Mouse (Mus musculus): ENCODE data around the gene Wdr82. TPM values are rescaled to one million over a fixed set of nuclear protein-coding genes. Genes with fewer than 3 reads are reported as not detected.

Wdr82 gene
- total and polyA plus RNA-seq, 2 experiments from 2014 or later, result 14.3 to 122 TPM

GRCm38 (mm10) chr9:106171346-106172158, 824 bp downstream of the Wdr82 start:
- Histone ChIP-seq H3K27ac (ENCODE audit: low read depth) (peak overlapping the region; percentile 99), H3K4me3 (ENCODE audit: low read depth, low read length) (peak overlapping the region; percentile 88), H3K27me3 (ENCODE audit: control insufficient read depth, insufficient read depth, low read length) (no peaks in the 10 kb centered on the region), H3K36me3 (replicated peaks; ENCODE audit: control insufficient read depth, insufficient read depth, low read length) (peaks cover 6% of the 10 kb centered on the region), H3K4me2 (ENCODE audit: low read depth, low read length) (peak overlapping the region; percentile 90), H3K4me1 (ENCODE audit: control insufficient read depth, insufficient read depth) (peaks cover 35% of the 10 kb centered on the region), H3K9me3 (replicated peaks; ENCODE audit: control insufficient read depth, low read length) (no peaks in the 10 kb centered on the region), H3K9ac (replicated peaks; ENCODE audit: low read depth, low read length) (peak overlapping the region; percentile 94)
- ATAC-seq (ENCODE audit: insufficient read depth, low read depth) (peak; percentile 61), DNase-seq (ENCODE audit: low spot score) (peak; percentile 44)
- WGBS, result under 1% methylated on average over 30 of the region's 30 CpGs
- no peak for TF ChIP-seq EP300 (IDR thresholded peaks at IDR 0.05; ENCODE audit: low read depth)
- TF ChIP-seq CTCF (IDR thresholded peaks at IDR 0.05; ENCODE audit: low read depth), result no peak

DNA sequence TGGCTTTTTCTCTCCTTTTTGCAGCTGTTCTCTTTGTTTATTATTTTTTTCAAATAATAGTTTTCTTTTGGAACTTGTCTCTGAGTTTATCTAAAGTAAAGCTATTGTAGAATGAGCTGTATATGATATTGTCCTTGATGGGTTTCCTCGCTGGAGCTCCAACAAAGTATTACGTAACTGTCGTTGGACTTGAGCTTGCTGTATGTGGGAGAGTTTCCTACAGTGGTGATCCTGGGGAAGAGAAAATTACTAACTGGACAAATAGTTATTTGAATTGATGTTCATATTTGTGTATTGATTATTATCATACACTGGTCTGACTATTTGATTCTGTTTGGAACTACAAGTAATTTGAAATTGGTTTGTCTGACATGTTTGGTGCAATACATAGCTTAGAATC, 1.8 kb downstream of the Wdr82 start:
- peak overlapping the region; percentile 88 for H3K4me3 ChIP-seq (ENCODE audit: low read depth, low read length)
- WGBS, result 1% methylated on average over 3 of the region's 3 CpGs
- H3K27me3 ChIP-seq (ENCODE audit: control insufficient read depth, insufficient read depth, low read length), result no peaks in the 10 kb centered on the region
- DNase-seq (ENCODE audit: low spot score) (peak; percentile 18), ATAC-seq (ENCODE audit: insufficient read depth, low read depth) (no peak)
- TF ChIP-seq CTCF (IDR thresholded peaks at IDR 0.05; ENCODE audit: low read depth) (no peak), EP300 (IDR thresholded peaks at IDR 0.05; ENCODE audit: low read depth) (no peak)
- peak overlapping the region; percentile 90 for H3K4me2 ChIP-seq (ENCODE audit: low read depth, low read length)
- no peaks in the 10 kb centered on the region for H3K9me3 ChIP-seq (replicated peaks; ENCODE audit: control insufficient read depth, low read length)
- H3K9ac ChIP-seq (replicated peaks; ENCODE audit: low read depth, low read length), result peak overlapping the region; percentile 94
- H3K27ac ChIP-seq (ENCODE audit: low read depth), result peak overlapping the region; percentile 99; the same call in 1 of the 2 replicates
- peaks cover 35% of the 10 kb centered on the region for H3K4me1 ChIP-seq (ENCODE audit: control insufficient read depth, insufficient read depth)
- peaks cover 16% of the 10 kb centered on the region for H3K36me3 ChIP-seq (replicated peaks; ENCODE audit: control insufficient read depth, insufficient read depth, low read length)

GRCm38 (mm10) chr9:106173363-106173762, 2.6 kb downstream of the Wdr82 start:
- Histone ChIP-seq H3K4me2 (ENCODE audit: low read depth, low read length) (peak overlapping the region; percentile 90), H3K4me3 (ENCODE audit: low read depth, low read length) (peak overlapping the region; percentile 88), H3K36me3 (replicated peaks; ENCODE audit: control insufficient read depth, insufficient read depth, low read length) (peaks cover 21% of the 10 kb centered on the region), H3K9ac (replicated peaks; ENCODE audit: low read depth, low read length) (no peak overlapping the region), H3K4me1 (ENCODE audit: control insufficient read depth, insufficient read depth) (peaks cover 35% of the 10 kb centered on the region), H3K27me3 (ENCODE audit: control insufficient read depth, insufficient read depth, low read length) (no peaks in the 10 kb centered on the region), H3K9me3 (replicated peaks; ENCODE audit: control insufficient read depth, low read length) (no peaks in the 10 kb centered on the region), H3K27ac (ENCODE audit: low read depth) (no peak overlapping the region)
- TF ChIP-seq CTCF (IDR thresholded peaks at IDR 0.05; ENCODE audit: low read depth) (no peak), EP300 (IDR thresholded peaks at IDR 0.05; ENCODE audit: low read depth) (no peak)
- no peak for DNase-seq (ENCODE audit: low spot score)
- no peak for ATAC-seq (ENCODE audit: insufficient read depth, low read depth)
- WGBS, result 41% methylated on average over 2 of the region's 2 CpGs

DNA sequence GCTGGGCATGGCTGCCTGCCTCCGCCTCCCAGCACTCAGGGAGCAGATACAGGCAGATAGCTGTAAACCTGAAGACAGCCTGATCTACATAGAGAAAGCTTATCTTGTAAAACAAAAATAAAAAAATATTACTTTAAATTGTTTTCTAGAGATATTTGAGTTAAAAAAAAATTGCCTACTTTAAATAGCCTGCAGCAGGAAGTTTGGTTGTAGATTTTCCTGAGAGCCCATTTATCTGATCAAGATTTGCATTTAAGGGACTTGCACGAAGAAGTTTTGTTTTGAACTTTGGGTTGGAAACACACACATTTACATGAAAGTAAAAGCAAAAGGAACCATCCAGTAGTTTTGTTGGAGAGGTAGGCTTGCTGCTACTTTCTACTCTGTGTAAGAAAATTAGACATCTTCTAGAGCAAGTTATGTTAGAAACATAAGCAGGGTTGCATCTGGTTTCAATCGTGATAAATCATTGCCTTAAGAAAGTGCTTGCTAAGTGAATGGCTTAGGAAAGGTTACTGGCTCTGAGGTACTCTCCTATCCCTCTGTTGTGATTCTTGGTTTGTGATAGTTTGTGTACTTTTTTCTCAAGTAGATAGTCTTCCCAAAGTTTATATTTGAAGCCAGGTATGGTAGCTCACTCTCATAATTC, 4.9 kb downstream of the Wdr82 start:
- Histone ChIP-seq H3K9me3 (replicated peaks; ENCODE audit: control insufficient read depth, low read length) (no peaks in the 10 kb centered on the region), H3K4me3 (ENCODE audit: low read depth, low read length) (no peak overlapping the region), H3K4me1 (ENCODE audit: control insufficient read depth, insufficient read depth) (peaks cover 27% of the 10 kb centered on the region), H3K27ac (ENCODE audit: low read depth) (no peak overlapping the region), H3K36me3 (replicated peaks; ENCODE audit: control insufficient read depth, insufficient read depth, low read length) (peaks cover 42% of the 10 kb centered on the region), H3K4me2 (ENCODE audit: low read depth, low read length) (no peak overlapping the region), H3K27me3 (ENCODE audit: control insufficient read depth, insufficient read depth, low read length) (no peaks in the 10 kb centered on the region), H3K9ac (replicated peaks; ENCODE audit: low read depth, low read length) (0 out of 2 replicates have a peak overlapping the region, but pooled peaks have one; percentile 16)
- ATAC-seq (ENCODE audit: insufficient read depth, low read depth) (no peak), DNase-seq (ENCODE audit: low spot score) (no peak)
- TF ChIP-seq EP300 (IDR thresholded peaks at IDR 0.05; ENCODE audit: low read depth) (no peak), CTCF (IDR thresholded peaks at IDR 0.05; ENCODE audit: low read depth) (no peak)
- WGBS, result 42% methylated on average over 3 of the region's 3 CpGs

GRCm38 (mm10) chr9:106176769-106177168, 6.0 kb downstream of the Wdr82 start:
- DNase-seq (ENCODE audit: low spot score) (no peak), ATAC-seq (ENCODE audit: insufficient read depth, low read depth) (no peak)
- Histone ChIP-seq H3K27ac (ENCODE audit: low read depth) (no peak overlapping the region), H3K27me3 (ENCODE audit: control insufficient read depth, insufficient read depth, low read length) (no peaks in the 10 kb centered on the region), H3K4me1 (ENCODE audit: control insufficient read depth, insufficient read depth) (peaks cover 27% of the 10 kb centered on the region), H3K9me3 (replicated peaks; ENCODE audit: control insufficient read depth, low read length) (no peaks in the 10 kb centered on the region), H3K4me2 (ENCODE audit: low read depth, low read length) (no peak overlapping the region), H3K36me3 (replicated peaks; ENCODE audit: control insufficient read depth, insufficient read depth, low read length) (peaks cover 53% of the 10 kb centered on the region), H3K4me3 (ENCODE audit: low read depth, low read length) (no peak overlapping the region), H3K9ac (replicated peaks; ENCODE audit: low read depth, low read length) (no peak overlapping the region)
- WGBS, result 70% methylated on average over 5 of the region's 5 CpGs
- no peak for TF ChIP-seq CTCF (IDR thresholded peaks at IDR 0.05; ENCODE audit: low read depth)
- TF ChIP-seq EP300 (IDR thresholded peaks at IDR 0.05; ENCODE audit: low read depth), result no peak

Measured in heart, postnatal 0 days (tissue).